Mouse (Mus musculus) kidney, embryonic 15.5 days (tissue): Measurements from ENCODE around the gene Cds2. TPM values are rescaled to one million over a fixed set of nuclear protein-coding genes. Genes with fewer than 3 reads are reported as not detected.
"Not testable (repeated sequence)": the region's sequence is repeated elsewhere in the genome, so short reads cannot be mapped to it uniquely, and the experiment has no call there.

Source experiments
- ATAC-seq: fragments of 200-750 bp; cut with Nextera tagmentation; replicated peaks from 2 replicates; pipeline ENCODE4 v1.8.0; 2017; ENCODE audit warnings: moderate TSS enrichment; ENCODE audit not compliant: low FRiP score
- H3K27ac ChIP-seq: fragments of 300-500 bp; sonication (generic); 2 replicates; pipeline ENCODE4 v1.5.1; 2015; ENCODE audit warnings: mild to moderate bottlenecking, inconsistent platforms
- H3K27me3 ChIP-seq: fragments of 300-500 bp; sonication (generic); 2 replicates; pipeline ENCODE4 v1.6.1; 2015; ENCODE audit warnings: inconsistent platforms
- H3K36me3 ChIP-seq: fragments of 300-500 bp; sonication (generic); 2 replicates; pipeline ENCODE4 v1.6.1; 2015; ENCODE audit warnings: inconsistent platforms
- H3K4me1 ChIP-seq: fragments of 300-500 bp; sonication (generic); 2 replicates; pipeline ENCODE4 v1.6.1; 2015; ENCODE audit warnings: inconsistent platforms
- H3K4me2 ChIP-seq: fragments of 300-500 bp; sonication (generic); 2 replicates; pipeline ENCODE4 v1.6.1; 2015; ENCODE audit warnings: moderate library complexity, mild to moderate bottlenecking, inconsistent platforms
- H3K4me3 ChIP-seq: fragments of 300-500 bp; sonication (generic); replicated peaks from 2 replicates; pipeline ENCODE4 v1.5.1; 2015; ENCODE audit warnings: mild to moderate bottlenecking, inconsistent platforms
- H3K9ac ChIP-seq: fragments of 300-500 bp; sonication (generic); 2 replicates; pipeline ENCODE4 v1.6.1; 2015; ENCODE audit warnings: mild to moderate bottlenecking, inconsistent platforms
- H3K9me3 ChIP-seq: fragments of 300-500 bp; sonication (generic); replicated peaks from 2 replicates; pipeline ENCODE4 v1.6.1; 2016; ENCODE audit warnings: inconsistent platforms
- WGBS: fragments of 180-500 bp; shearing (Covaris S2); methylation state at CpG from one replicate; pipeline ENCODE4 v1.1.7; 2015; ENCODE audit warnings: mixed read lengths; 5-methylcytosine and 5-hydroxymethylcytosine counted together
- polyA plus RNA-seq: library from polyadenylated mRNA; unstranded; fragments of >200 nt; fragmentation: Nextera tagmentation; extraction: Ambion mirVana; gene quantifications from 2 replicates; pipeline ENCODE4 v1.2.1, GENCODE M21; 2015

The Cds2 gene
- polyA plus RNA-seq, 1 experiment from 2014 or later: 30.2 TPM

- ATAC-seq: no peak
- Histone ChIP-seq H3K27ac (peak overlapping the region; percentile 83), H3K9ac (no peak overlapping the region), H3K27me3 (no peaks in the 10 kb centered on the region), H3K9me3 (no peaks in the 10 kb centered on the region), H3K36me3 (no peaks in the 10 kb centered on the region), H3K4me2 (no peak overlapping the region), H3K4me3 (no peak overlapping the region), H3K4me1 (peaks cover 53% of the 10 kb centered on the region)
- WGBS: 65% methylated on average over 15 of the region's 15 CpGs
Observed at GRCm38 (mm10) chr2:132283236-132284070, 20.5 kb downstream of the Cds2 start.

- Histone ChIP-seq H3K27ac (peak overlapping the region; percentile 83), H3K36me3 (no peaks in the 10 kb centered on the region), H3K9me3 (no peaks in the 10 kb centered on the region), H3K4me2 (peak overlapping the region; percentile 19), H3K4me3 (no peak overlapping the region), H3K4me1 (peaks cover 46% of the 10 kb centered on the region), H3K9ac (no peak overlapping the region), H3K27me3 (no peaks in the 10 kb centered on the region)
- WGBS: 59% methylated on average over 12 of the region's 12 CpGs
- peak; percentile 76 for ATAC-seq
Observed at GRCm38 (mm10) chr2:132284492-132285139, 21.7 kb downstream of the Cds2 start.

- not testable (repeated sequence) for ATAC-seq, H3K27me3 ChIP-seq, H3K4me3 ChIP-seq, H3K36me3 ChIP-seq, H3K9me3 ChIP-seq, H3K9ac ChIP-seq
- H3K4me2 ChIP-seq: 0 out of 2 replicates have a peak overlapping the region, but pooled peaks have one; percentile 19
- H3K4me1 ChIP-seq: peaks cover 44% of the 10 kb centered on the region
- 98% methylated on average over 5 of the region's 5 CpGs for WGBS
- 0 out of 2 replicates have a peak overlapping the region, but pooled peaks have one; percentile 83 for H3K27ac ChIP-seq
Observed at GRCm38 (mm10) chr2:132285722-132286121, 22.8 kb downstream of the Cds2 start.

GRCm38 (mm10) chr2:132286376-132287076 is 23.6 kb downstream of the Cds2 start:
- no peaks in the 10 kb centered on the region for H3K9me3 ChIP-seq
- H3K4me1 ChIP-seq: peaks cover 48% of the 10 kb centered on the region
- H3K4me3 ChIP-seq: no peak overlapping the region
- 93% methylated on average over 9 of the region's 9 CpGs for WGBS
- ATAC-seq: no peak
- H3K27me3 ChIP-seq: no peaks in the 10 kb centered on the region
- no peak overlapping the region for H3K4me2 ChIP-seq
- no peak overlapping the region for H3K9ac ChIP-seq
- no peak overlapping the region for H3K27ac ChIP-seq
- no peaks in the 10 kb centered on the region for H3K36me3 ChIP-seq

GRCm38 (mm10) chr2:132289213-132289612 is 26.3 kb downstream of the Cds2 start:
- not testable (repeated sequence) for H3K9ac ChIP-seq, H3K27me3 ChIP-seq, H3K9me3 ChIP-seq, H3K27ac ChIP-seq, H3K4me2 ChIP-seq, ATAC-seq, H3K4me3 ChIP-seq, H3K36me3 ChIP-seq
- WGBS: 78% methylated on average over 5 of the region's 7 CpGs
- peaks cover 26% of the 10 kb centered on the region for H3K4me1 ChIP-seq

- Histone ChIP-seq H3K4me2 (no peak overlapping the region), H3K27ac (no peak overlapping the region), H3K9ac (no peak overlapping the region), H3K36me3 (peaks cover 22% of the 10 kb centered on the region), H3K4me3 (no peak overlapping the region), H3K9me3 (no peaks in the 10 kb centered on the region), H3K4me1 (peaks cover 13% of the 10 kb centered on the region), H3K27me3 (no peaks in the 10 kb centered on the region)
- WGBS: 80% methylated on average over 6 of the region's 6 CpGs
- no peak for ATAC-seq
Observed at GRCm38 (mm10) chr2:132290808-132291207, 27.9 kb downstream of the Cds2 start.

GRCm38 (mm10) chr2:132291265-132291664 is 28.3 kb downstream of the Cds2 start:
- Histone ChIP-seq H3K9me3 (no peaks in the 10 kb centered on the region), H3K27me3 (no peaks in the 10 kb centered on the region), H3K9ac (no peak overlapping the region), H3K4me1 (peaks cover 13% of the 10 kb centered on the region), H3K4me2 (no peak overlapping the region), H3K27ac (no peak overlapping the region), H3K36me3 (peaks cover 26% of the 10 kb centered on the region), H3K4me3 (no peak overlapping the region)
- WGBS: 77% methylated on average over 3 of the region's 3 CpGs
- no peak for ATAC-seq

- Histone ChIP-seq H3K4me3 (no peak overlapping the region), H3K9me3 (no peaks in the 10 kb centered on the region), H3K36me3 (peaks cover 33% of the 10 kb centered on the region), H3K27ac (no peak overlapping the region), H3K9ac (no peak overlapping the region), H3K4me1 (peaks cover 13% of the 10 kb centered on the region), H3K27me3 (no peaks in the 10 kb centered on the region), H3K4me2 (no peak overlapping the region)
- no peak for ATAC-seq
- 57% methylated on average over 4 of the region's 4 CpGs for WGBS
Observed at GRCm38 (mm10) chr2:132292083-132292482, 29.1 kb downstream of the Cds2 start.

- H3K9ac ChIP-seq: no peak overlapping the region
- no peak overlapping the region for H3K4me2 ChIP-seq
- H3K27ac ChIP-seq: no peak overlapping the region
- H3K9me3 ChIP-seq: no peaks in the 10 kb centered on the region
- H3K4me3 ChIP-seq: no peak overlapping the region
- peaks cover 51% of the 10 kb centered on the region for H3K36me3 ChIP-seq
- no peaks in the 10 kb centered on the region for H3K27me3 ChIP-seq
- no peak for ATAC-seq
- WGBS: 94% methylated on average over 10 of the region's 10 CpGs
- H3K4me1 ChIP-seq: peaks cover 13% of the 10 kb centered on the region
Observed at GRCm38 (mm10) chr2:132293694-132294450, 30.9 kb downstream of the Cds2 start.

- Histone ChIP-seq H3K4me3 (no peak overlapping the region), H3K9me3 (no peaks in the 10 kb centered on the region), H3K9ac (no peak overlapping the region), H3K36me3 (peaks cover 83% of the 10 kb centered on the region), H3K4me1 (no peaks in the 10 kb centered on the region), H3K27ac (no peak overlapping the region), H3K4me2 (no peak overlapping the region), H3K27me3 (no peaks in the 10 kb centered on the region)
- 98% methylated on average over 4 of the region's 4 CpGs for WGBS
- ATAC-seq: no peak
Observed at GRCm38 (mm10) chr2:132298250-132298649, 35.3 kb downstream of the Cds2 start.

GRCm38 (mm10) chr2:132301436-132301835 is 38.5 kb downstream of the Cds2 start:
- Histone ChIP-seq H3K4me3 (no peak overlapping the region), H3K27me3 (no peaks in the 10 kb centered on the region), H3K4me1 (no peaks in the 10 kb centered on the region), H3K27ac (no peak overlapping the region), H3K4me2 (no peak overlapping the region), H3K36me3 (peaks cover 87% of the 10 kb centered on the region), H3K9me3 (no peaks in the 10 kb centered on the region), H3K9ac (no peak overlapping the region)
- WGBS: 93% methylated on average over 4 of the region's 4 CpGs
- no peak for ATAC-seq
